Mouse (Mus musculus) bone marrow macrophage, adult 2 months (primary cell): ENCODE data around the gene Tnip1.

Experiments
- CTCF ChIP-seq: IDR thresholded peaks from 2 replicates; pipeline ENCODE4 v1.5.1; 2012; ENCODE audit warnings: low read depth, mild to moderate bottlenecking, low read length, moderate library complexity
- POLR2A ChIP-seq: IDR thresholded peaks from 2 replicates; pipeline ENCODE4 v1.6.1; 2012; ENCODE audit warnings: mild to moderate bottlenecking, low read depth, low read length, borderline replicate concordance

DNA sequence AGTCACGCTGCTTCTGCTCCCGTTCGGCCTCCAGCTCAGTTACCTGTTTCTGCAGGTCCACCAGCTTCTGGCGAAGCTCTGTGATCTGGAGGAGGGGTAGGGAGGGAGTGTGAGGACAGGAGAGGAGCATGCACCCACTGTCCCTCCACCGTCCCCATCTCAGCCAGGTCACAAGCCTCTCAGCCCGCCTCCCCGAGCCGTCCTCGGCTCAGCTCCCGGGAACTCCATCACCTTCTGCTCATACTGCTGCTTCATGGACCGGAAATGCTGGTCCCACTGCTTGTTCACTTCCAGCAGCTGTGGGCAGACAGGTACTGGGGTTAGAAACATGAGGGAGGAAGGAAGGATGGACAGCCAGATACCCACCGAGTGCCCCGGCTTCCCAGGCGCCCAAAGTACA is 38.6 kb downstream of the Tnip1 start:
- TF ChIP-seq POLR2A (no peak), CTCF (no peak)
